Mouse (Mus musculus): Measurements from ENCODE around the gene Klhl25.
"Not testable (repeated sequence)": the region's sequence is repeated elsewhere in the genome, so short reads cannot be mapped to it uniquely, and the experiment has no call there.

The Klhl25 gene

GRCm38 (mm10) chr7:75873746-75874145 lies 25.6 kb downstream of the Klhl25 start:
- DNase-seq (ENCODE audit: low read depth), result no peak

GRCm38 (mm10) chr7:75879436-75879835 lies 31.3 kb downstream of the Klhl25 start:
- DNase-seq (ENCODE audit: low read depth), result peak; percentile 34

- DNase-seq (ENCODE audit: low read depth), result no peak
Measured at GRCm38 (mm10) chr7:75880236-75880635, 32.1 kb downstream of the Klhl25 start.

DNA sequence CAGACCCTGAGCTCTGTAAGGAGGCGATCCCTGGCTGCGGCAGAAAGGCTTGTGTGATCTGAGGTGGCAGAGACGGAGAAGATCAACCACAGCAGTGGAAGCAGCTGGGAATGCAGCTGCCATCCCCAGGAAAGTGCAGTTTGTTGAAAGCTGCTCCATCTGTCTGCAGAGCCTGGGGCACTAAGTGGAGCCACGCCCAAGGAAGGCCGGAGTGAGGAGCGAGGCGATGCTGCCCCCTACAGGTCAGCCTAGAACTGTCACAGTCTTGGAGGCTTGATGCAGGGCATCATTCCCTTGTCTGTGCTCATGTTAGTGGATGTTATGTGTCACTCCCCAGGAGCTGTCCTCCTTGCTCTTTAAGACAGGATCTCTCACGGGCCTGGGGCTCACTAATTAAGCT lies 32.5 kb downstream of the Klhl25 start:
- peak; percentile 90 for DNase-seq (ENCODE audit: low read depth)

DNA sequence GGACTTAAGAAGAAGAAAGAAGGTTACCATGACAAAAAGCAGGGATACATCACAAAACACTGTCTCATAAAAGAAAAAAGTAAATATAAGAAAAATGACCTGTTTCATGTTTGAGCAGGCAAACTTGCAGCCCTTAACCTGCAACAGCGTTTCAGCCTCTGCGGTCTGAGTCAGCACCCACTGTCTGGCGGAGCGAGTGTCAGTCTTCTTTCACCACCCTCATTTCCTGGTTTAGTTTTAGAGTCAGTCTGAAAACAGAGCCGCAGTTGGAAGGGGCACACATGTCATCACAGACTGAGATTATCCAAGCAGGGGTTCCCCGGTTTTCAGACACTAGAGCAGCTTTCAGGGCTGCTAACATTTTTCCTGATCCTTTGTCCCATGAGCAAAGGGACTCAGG lies 33.3 kb downstream of the Klhl25 start:
- peak; percentile 65 for DNase-seq (ENCODE audit: low read depth)

- DNase-seq (ENCODE audit: low read depth), result peak; percentile 39
Measured at GRCm38 (mm10) chr7:75881791-75882190, 33.7 kb downstream of the Klhl25 start.

- DNase-seq (ENCODE audit: low read depth), result no peak
Measured at GRCm38 (mm10) chr7:75891466-75891865, 43.4 kb downstream of the Klhl25 start.

DNA sequence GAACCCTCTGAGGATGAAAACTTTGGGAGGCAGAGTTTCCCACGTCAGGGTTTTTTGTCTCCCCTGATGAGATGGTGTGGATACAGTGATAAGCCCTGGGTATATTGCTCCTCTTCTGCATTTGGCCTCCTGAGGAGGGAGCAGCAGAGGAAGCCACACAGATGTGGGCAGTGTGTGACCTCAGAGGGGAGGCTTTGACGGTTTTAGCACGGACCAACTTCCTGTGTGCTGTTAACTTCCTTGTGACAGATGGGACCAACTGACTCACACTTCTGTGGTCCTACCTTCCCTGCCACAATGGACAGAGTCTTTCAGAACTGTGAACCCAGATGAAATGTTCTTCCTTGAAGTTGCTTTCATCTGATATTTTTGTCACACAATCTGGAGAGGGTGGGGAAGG lies 44.6 kb downstream of the Klhl25 start:
- DNase-seq (ENCODE audit: low read depth), result no peak

GRCm38 (mm10) chr7:75893709-75894108 lies 45.6 kb downstream of the Klhl25 start:
- DNase-seq (ENCODE audit: low read depth), result no peak

- DNase-seq (ENCODE audit: low read depth), result no peak
Measured at GRCm38 (mm10) chr7:75897041-75897440, 48.9 kb downstream of the Klhl25 start.

DNA sequence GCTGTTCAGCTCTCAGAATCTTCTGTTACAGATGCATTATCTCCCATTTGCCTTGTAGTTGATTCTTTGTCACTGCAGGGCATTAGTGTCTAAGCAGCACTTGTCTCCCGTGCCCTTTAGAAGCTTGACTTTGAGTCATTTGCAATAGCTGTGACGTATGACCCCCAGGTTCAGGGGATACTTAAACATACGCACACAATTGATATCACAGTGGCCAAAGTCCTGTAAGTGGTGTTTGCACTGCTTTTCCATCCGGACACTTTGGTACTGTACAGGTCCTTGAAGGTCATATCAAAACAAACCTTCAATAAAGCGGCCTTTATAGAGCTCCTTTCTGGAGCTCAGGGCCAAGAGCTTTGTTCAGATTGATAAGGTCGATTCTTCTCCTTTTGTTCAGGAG lies 51.0 kb downstream of the Klhl25 start:
- no peak for DNase-seq (ENCODE audit: low read depth)

- no peak for DNase-seq (ENCODE audit: low read depth)
Measured at GRCm38 (mm10) chr7:75899517-75899916, 51.4 kb downstream of the Klhl25 start.

DNA sequence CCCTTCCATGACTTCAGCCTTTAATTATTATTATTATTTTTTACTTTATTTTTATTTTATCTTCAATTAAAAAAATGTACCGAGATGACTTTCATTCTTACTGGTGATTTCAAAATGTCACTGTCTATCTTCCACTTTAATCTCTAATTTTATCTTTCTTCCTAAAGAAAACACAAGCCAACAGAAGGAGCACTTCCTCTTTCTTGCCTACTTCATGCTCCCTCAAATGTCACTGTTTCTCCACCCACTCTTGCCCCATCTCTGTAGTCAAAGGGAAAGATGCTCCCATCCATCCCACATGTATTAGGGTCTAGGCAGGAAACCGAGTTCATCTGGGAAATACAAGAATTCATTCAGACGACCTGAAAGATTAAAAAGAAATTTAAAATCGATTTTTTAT lies 51.8 kb downstream of the Klhl25 start:
- no peak for DNase-seq (ENCODE audit: low read depth)

DNA sequence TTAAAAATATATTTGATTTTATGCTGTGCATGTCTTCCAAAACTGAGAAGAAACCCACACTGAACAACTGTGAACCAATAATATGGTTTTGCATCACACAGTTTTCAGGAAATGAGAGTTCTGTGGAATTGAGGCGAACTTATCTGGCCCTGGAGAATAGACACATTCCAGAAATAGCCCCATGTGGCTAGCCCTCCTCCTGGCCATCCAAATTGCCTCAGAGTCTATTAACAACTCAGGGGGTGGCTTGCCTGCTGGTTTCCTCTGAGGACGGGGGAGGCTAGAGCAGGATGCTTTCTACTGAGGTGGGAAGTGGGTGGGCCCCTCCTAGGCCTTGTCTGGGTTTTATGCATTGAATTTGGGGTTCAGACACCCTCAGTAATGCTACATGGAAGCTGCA lies 57.0 kb downstream of the Klhl25 start:
- no peak for DNase-seq (ENCODE audit: low read depth)

- peak; percentile 93 for DNase-seq (ENCODE audit: low read depth)
Measured at GRCm38 (mm10) chr7:75910035-75910651, 62.0 kb downstream of the Klhl25 start.

GRCm38 (mm10) chr7:75910652-75911035 lies 62.5 kb downstream of the Klhl25 start:
- no peak for DNase-seq (ENCODE audit: low read depth)

GRCm38 (mm10) chr7:75913952-75914351 lies 65.8 kb downstream of the Klhl25 start:
- DNase-seq (ENCODE audit: low read depth), result peak; percentile 85

- DNase-seq (ENCODE audit: low read depth), result peak; percentile 31
Measured at GRCm38 (mm10) chr7:75915550-75915949, 67.4 kb downstream of the Klhl25 start.

DNA sequence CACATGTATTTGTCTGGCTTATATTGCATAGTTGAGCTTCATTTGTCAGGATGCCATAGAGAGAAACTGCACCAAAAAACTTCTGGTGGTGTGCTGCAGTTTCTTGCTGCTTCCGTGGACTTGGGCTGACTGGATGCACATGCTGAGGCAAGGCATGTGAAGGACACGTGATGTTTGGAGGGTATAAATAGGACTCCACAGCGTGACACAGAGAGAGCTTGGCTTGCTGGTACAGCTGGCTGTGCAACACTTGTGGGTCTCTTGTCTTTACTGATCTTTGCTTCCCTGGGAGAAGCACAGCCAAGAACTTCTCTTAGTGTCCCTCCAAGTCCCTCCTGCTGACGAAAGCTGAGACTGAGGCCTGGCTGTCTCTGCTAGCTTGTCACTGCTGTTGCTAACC lies 69.6 kb downstream of the Klhl25 start:
- DNase-seq (ENCODE audit: low read depth), result no peak

DNA sequence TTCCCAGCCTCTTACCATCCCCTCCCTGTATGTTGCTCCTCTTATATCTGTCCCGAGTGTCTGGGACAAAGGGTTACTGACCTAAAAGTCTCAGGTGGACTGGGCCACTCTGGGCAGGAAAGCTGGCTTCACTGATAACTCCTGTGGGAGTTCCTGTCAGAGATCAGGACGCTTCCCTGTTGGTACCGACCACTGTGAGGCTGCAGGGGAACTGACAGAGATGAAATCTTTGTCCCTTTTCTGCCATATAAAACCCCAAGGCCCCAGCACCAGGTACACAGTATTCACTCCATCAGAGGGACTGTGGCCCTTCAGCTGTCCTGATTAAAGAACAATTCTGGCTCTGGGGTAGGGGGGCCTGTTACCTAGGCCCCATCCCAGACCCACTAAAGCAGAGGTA lies 71.6 kb downstream of the Klhl25 start:
- not testable (repeated sequence) for DNase-seq (ENCODE audit: low read depth)
